13 mouse cellular contexts compared by ENCODE assay signal in the genomic region with DNA sequence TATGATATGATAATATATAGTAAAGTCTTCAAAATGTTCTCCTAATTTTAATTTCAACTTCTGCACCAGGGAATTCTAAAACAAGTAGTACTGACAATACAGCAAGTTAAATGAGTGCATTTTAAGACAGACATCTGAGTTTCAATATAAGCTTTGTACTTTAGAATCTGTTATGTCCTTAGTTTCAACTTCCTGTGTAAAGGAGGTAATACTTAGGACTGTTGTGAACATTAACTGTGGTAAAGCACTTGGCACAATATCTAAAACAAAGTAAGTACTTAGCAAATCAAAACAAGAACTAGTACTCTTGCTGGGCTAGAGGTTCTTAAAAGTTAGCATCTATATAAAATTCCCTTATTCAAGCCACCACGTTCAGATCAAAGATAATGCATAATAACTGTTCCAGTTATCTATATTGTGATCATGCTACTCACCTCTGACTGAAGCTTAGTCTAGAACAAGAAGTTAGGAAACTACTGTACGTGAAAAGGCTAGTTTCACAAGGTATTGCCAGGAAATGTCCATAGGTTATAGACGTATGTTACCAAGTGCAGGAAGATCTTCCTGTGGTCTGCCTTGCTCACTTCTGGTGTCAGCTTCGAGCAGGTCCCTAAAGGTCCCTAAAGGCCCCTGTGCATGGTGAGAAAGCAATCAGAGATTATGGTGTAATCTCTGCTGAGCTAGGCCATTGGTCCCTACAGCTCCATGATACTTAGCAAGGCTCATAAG.
"Had no signal": no experiment of that assay in that cellular context is flagged by ENCODE, and none has a peak within 500 bp of the region (broad histone marks: within the 10 kb centered on the region; RNA-seq: fewer than 3 reads in every experiment).

No protein-coding gene starts in this region.

- DNase-seq: kidney, adult 11 months; kidney, postnatal 10 days; lung, postnatal 36 days; right cerebral cortex, adult 18-20 months; right cerebral cortex, postnatal 25 days; thymus, adult 18-20 months; thymus, postnatal 25 days had no signal

- H3K9ac ChIP-seq: liver, embryonic 12.5 days; lung, embryonic 15.5 days; midbrain, embryonic 12.5 days had no signal

- H3K4me3 ChIP-seq: limb, embryonic 10.5 days; liver, embryonic 12.5 days; lung, embryonic 15.5 days; megakaryocyte, embryonic 14.5 days; midbrain, embryonic 12.5 days had no signal

- H3K9me3 ChIP-seq: limb, embryonic 10.5 days; liver, embryonic 12.5 days; lung, embryonic 15.5 days; megakaryocyte, embryonic 14.5 days; midbrain, embryonic 12.5 days had no signal

- H3K4me1 ChIP-seq: limb, embryonic 10.5 days; midbrain, embryonic 12.5 days had no signal

- H3K27ac ChIP-seq: limb, embryonic 10.5 days; liver, embryonic 12.5 days; lung, embryonic 15.5 days; midbrain, embryonic 12.5 days had no signal

- H3K27me3 ChIP-seq: liver, embryonic 12.5 days; lung, embryonic 15.5 days; megakaryocyte, embryonic 14.5 days; midbrain, embryonic 12.5 days had no signal

- H3K36me3 ChIP-seq: liver, embryonic 12.5 days; lung, embryonic 15.5 days; midbrain, embryonic 12.5 days had no signal

- ATAC-seq: liver, embryonic 12.5 days; midbrain, embryonic 16.5 days had no signal

- H3K4me2 ChIP-seq: liver, embryonic 12.5 days; lung, embryonic 15.5 days; midbrain, embryonic 12.5 days had no signal
